Mouse (Mus musculus) MEL (cell line): ENCODE results near the gene Lpar3.

ENCODE experiments used
- CTCF ChIP-seq, 3 experiments: IDR thresholded peaks in 2 of 3; conservative IDR thresholded peaks in 1 of 3; 2 replicates each; pipeline ENCODE4 v1.5.1; 2011 to 2012; ENCODE audit warnings: low read length in 3 of 3, low read depth in 2 of 3, mild to moderate bottlenecking in 2 of 3, improper control_type of control experiment in 1 of 3, inconsistent platforms in 1 of 3, mixed read lengths in 1 of 3, moderate library complexity in 1 of 3; ENCODE audit not compliant: control insufficient read depth in 1 of 3, insufficient read depth in 1 of 3, poor library complexity in 1 of 3, severe bottlenecking in 1 of 3
- ETS1 ChIP-seq: IDR thresholded peaks from 2 replicates; pipeline ENCODE4 v1.6.1; 2012; ENCODE audit warnings: low read depth, mild to moderate bottlenecking, inconsistent platforms, low read length, improper control_type of control experiment, moderate library complexity
- JUND ChIP-seq: IDR thresholded peaks from 2 replicates; pipeline ENCODE4 v1.6.1; 2011; ENCODE audit warnings: low read depth, mild to moderate bottlenecking, improper control_type of control experiment, low read length
- MAX ChIP-seq: IDR thresholded peaks from 2 replicates; pipeline ENCODE4 v1.6.1; 2011; ENCODE audit warnings: low read length, improper control_type of control experiment
- MAZ ChIP-seq: IDR thresholded peaks from 2 replicates; pipeline ENCODE4 v1.6.1; 2012; ENCODE audit warnings: low read depth, mild to moderate bottlenecking, inconsistent platforms, low read length, improper control_type of control experiment
- MYC ChIP-seq: IDR thresholded peaks from 2 replicates; pipeline ENCODE4 v1.6.1; 2011; ENCODE audit warnings: low read depth, mild to moderate bottlenecking, low read length, improper control_type of control experiment, moderate library complexity
- NELFE ChIP-seq: IDR thresholded peaks from 2 replicates; pipeline ENCODE4 v1.6.1; 2011; ENCODE audit warnings: low read depth, low read length, improper control_type of control experiment
- POLR2A ChIP-seq, 2 experiments: IDR thresholded peaks; 2 replicates each; pipeline ENCODE4 v1.6.1; 2011 to 2012; ENCODE audit warnings: low read length in 2 of 2, mild to moderate bottlenecking in 2 of 2, control low read depth in 1 of 2, improper control_type of control experiment in 1 of 2, low read depth in 1 of 2, moderate library complexity in 1 of 2; ENCODE audit not compliant: control insufficient read depth in 1 of 2, insufficient read depth in 1 of 2, poor library complexity in 1 of 2
- TAL1 ChIP-seq: IDR thresholded peaks from 2 replicates; pipeline ENCODE4 v1.6.1; 2012; ENCODE audit warnings: mild to moderate bottlenecking, inconsistent platforms, low read length, moderate library complexity, mixed read lengths
- TCF12 ChIP-seq: IDR thresholded peaks from 2 replicates; pipeline ENCODE4 v1.6.1; 2014; ENCODE audit warnings: low read depth, mild to moderate bottlenecking, inconsistent platforms, low read length, improper control_type of control experiment, moderate library complexity
- USF1 ChIP-seq: IDR thresholded peaks from 2 replicates; pipeline ENCODE4 v1.6.1; 2014; ENCODE audit warnings: low read depth, mild to moderate bottlenecking, inconsistent platforms, low read length, improper control_type of control experiment, moderate library complexity
- ZMIZ1 ChIP-seq: IDR thresholded peaks from 2 replicates; pipeline ENCODE4 v1.6.1; 2012; ENCODE audit warnings: low read depth, mild to moderate bottlenecking, inconsistent platforms, low read length, improper control_type of control experiment, moderate library complexity

GRCm38 (mm10) chr3:146244630-146245029, 23.9 kb downstream of the Lpar3 start:
- no peak for TF ChIP-seq CTCF (IDR thresholded peaks at IDR 0.05 in 2 of 3, conservative IDR thresholded peaks at IDR 0.05 in 1 of 3; ENCODE audit: control insufficient read depth in 1 of 3, insufficient read depth in 1 of 3, low read depth in 2 of 3, low read length in 3 of 3, poor library complexity in 1 of 3, severe bottlenecking in 1 of 3)
- no peak for TF ChIP-seq NELFE
- no peak for TF ChIP-seq TAL1
- no peak for TF ChIP-seq MYC
- TF ChIP-seq POLR2A (IDR thresholded peaks at IDR 0.05; ENCODE audit: control insufficient read depth in 1 of 2, insufficient read depth in 1 of 2, low read depth in 1 of 2, low read length in 2 of 2, poor library complexity in 1 of 2): no peak
- no peak for TF ChIP-seq USF1
- no peak for TF ChIP-seq MAX
- no peak for TF ChIP-seq ETS1
- no peak for TF ChIP-seq ZMIZ1
- no peak for TF ChIP-seq MAZ
- no peak for TF ChIP-seq JUND
- no peak for TF ChIP-seq TCF12
